Comparison of ENCODE assay signal across 13 mouse cellular contexts in genomic region chr9:102594667-102595393, GRCm38 (mm10). TPM values are rescaled to one million over a fixed set of nuclear protein-coding genes. Genes with fewer than 3 reads are reported as not detected.
DNase-seq lines count a peak whose midpoint lies in the region; ATAC-seq and TF ChIP-seq lines count a peak whose summit lies in the region.
"Had no signal": no experiment of that assay in that cellular context is flagged by ENCODE, and none has a peak within 500 bp of the region (broad histone marks: within the 10 kb centered on the region; RNA-seq: fewer than 3 reads in every experiment).

No protein-coding gene starts in this region.

- H3K9ac ChIP-seq in limb, embryonic 14.5 days (ENCODE audit: low read depth, low read length, severe bottlenecking) = no peak overlapping the region
- H3K9ac ChIP-seq: heart, embryonic 13.5 days; liver, embryonic 12.5 days had no signal

- WGBS in limb, embryonic 14.5 days = 69% methylated on average over 6 of the region's 6 CpGs

- peak overlapping the region; percentile 49; the same call in 1 of the 2 replicates for H3K27ac ChIP-seq in limb, embryonic 14.5 days (replicated peaks; ENCODE audit: low read depth, low read length)
- H3K27ac ChIP-seq: heart, embryonic 13.5 days; liver, embryonic 12.5 days had no signal

- ATAC-seq in limb, embryonic 14.5 days (ENCODE audit: low FRiP score, low read depth) = no peak
- ATAC-seq: liver, embryonic 12.5 days had no signal

- H3K4me3 ChIP-seq in limb, embryonic 14.5 days (replicated peaks; ENCODE audit: low read length) = no peak overlapping the region
- H3K4me3 ChIP-seq: heart, embryonic 13.5 days; liver, embryonic 12.5 days had no signal

- H3K9me3 ChIP-seq in limb, embryonic 14.5 days (ENCODE audit: control insufficient read depth, low read length) = no peaks in the 10 kb centered on the region
- H3K9me3 ChIP-seq: heart, embryonic 13.5 days; liver, embryonic 12.5 days had no signal

- H3K27me3 ChIP-seq in limb, embryonic 14.5 days (ENCODE audit: control insufficient read depth, insufficient read depth, low read length) = no peaks in the 10 kb centered on the region
- H3K27me3 ChIP-seq: heart, embryonic 13.5 days; liver, embryonic 12.5 days had no signal

- peak; percentile 24 for DNase-seq in embryo, embryonic 10.5 days (ENCODE audit: low spot score)
- no peak for DNase-seq in embryo, embryonic 9.5 days (ENCODE audit: extremely low spot score)
- DNase-seq in kidney, adult 18-20 months = peak; percentile 27
- DNase-seq in kidney, postnatal 14 days = no peak
- DNase-seq in right cerebral cortex, adult 18-20 months = peak; percentile 58
- DNase-seq in right cerebral cortex, postnatal 14 days = no peak
- no peak for DNase-seq in limb, embryonic 14.5 days (ENCODE audit: low spot score)
- DNase-seq in urinary bladder, postnatal 36 days (ENCODE audit: low spot score in 2 of 2) = no peak
- DNase-seq: cerebellum, adult 11 months; gastrocnemius, postnatal 10 days; lung, postnatal 14 days had no signal

- no peaks in the 10 kb centered on the region for H3K4me1 ChIP-seq in limb, embryonic 14.5 days (ENCODE audit: control insufficient read depth, insufficient read depth, low read length)
- H3K4me1 ChIP-seq: liver, embryonic 12.5 days had no signal

- peaks cover 46% of the 10 kb centered on the region for H3K36me3 ChIP-seq in limb, embryonic 14.5 days (ENCODE audit: control insufficient read depth, insufficient read depth, low read length)

- no peak for TF ChIP-seq POLR2A in limb, embryonic 14.5 days (IDR thresholded peaks at IDR 0.05; ENCODE audit: borderline replicate concordance, extremely low read depth, insufficient read depth, insufficient read length)

- H3K4me2 ChIP-seq in limb, embryonic 14.5 days (replicated peaks; ENCODE audit: low read depth, low read length, severe bottlenecking) = no peak overlapping the region
- H3K4me2 ChIP-seq: heart, embryonic 13.5 days; liver, embryonic 12.5 days had no signal

RNA-seq across cellular contexts. Expression of gene Anapc13, which starts 31.3 kb away (rescaled TPM):
- 88.7 and 191 TPM in 2 replicates for polyA plus RNA-seq in limb, embryonic 14.5 days (2012; rRNA removed)
- polyA plus RNA-seq in limb, embryonic 14.5 days (2014; fragmentation: Nextera tagmentation; extraction: Ambion mirVana) = 169 and 177 TPM in 2 replicates

RNA-seq across cellular contexts. Expression of gene Cep63, which starts 31.5 kb away (rescaled TPM):
- 15.2 and 28.1 TPM in 2 replicates for polyA plus RNA-seq in limb, embryonic 14.5 days (2012; rRNA removed)
- polyA plus RNA-seq in limb, embryonic 14.5 days (2014; fragmentation: Nextera tagmentation; extraction: Ambion mirVana) = 44.1 and 45.3 TPM in 2 replicates

Comparison
In these comparisons a context has a peak if more than half of its experiments do, and no peak if none do; other contexts are left out.
1. DNase-seq: peak in embryo, embryonic 10.5 days (single experiment), kidney, adult 18-20 months (single experiment) and right cerebral cortex, adult 18-20 months (single experiment); none in embryo, embryonic 9.5 days (single experiment), kidney, postnatal 14 days (single experiment), right cerebral cortex, postnatal 14 days (single experiment), limb, embryonic 14.5 days (single experiment) and urinary bladder, postnatal 36 days (0 of 2).